Mouse (Mus musculus): ENCODE measurements around the gene Frmd4a.

The Frmd4a gene

GRCm38 (mm10) chr2:4017528-4018288 lies at the start of gene Frmd4a:
TSS of gene Frmd4a (plus strand) at chr2:4017717.
- no peak for DNase-seq

- no peak for DNase-seq
These were observed 28.6 kb upstream of the Frmd4a start for GRCm38 (mm10) chr2:3988876-3989275.

- no peak for DNase-seq
These were observed 27.1 kb upstream of the Frmd4a start for GRCm38 (mm10) chr2:3990431-3990830.

GRCm38 (mm10) chr2:4018431-4018876 lies 937 bp downstream of the Frmd4a start:
- peak; percentile 15 for DNase-seq

GRCm38 (mm10) chr2:4018909-4019308 lies 1.4 kb downstream of the Frmd4a start:
- DNase-seq: no peak

DNA sequence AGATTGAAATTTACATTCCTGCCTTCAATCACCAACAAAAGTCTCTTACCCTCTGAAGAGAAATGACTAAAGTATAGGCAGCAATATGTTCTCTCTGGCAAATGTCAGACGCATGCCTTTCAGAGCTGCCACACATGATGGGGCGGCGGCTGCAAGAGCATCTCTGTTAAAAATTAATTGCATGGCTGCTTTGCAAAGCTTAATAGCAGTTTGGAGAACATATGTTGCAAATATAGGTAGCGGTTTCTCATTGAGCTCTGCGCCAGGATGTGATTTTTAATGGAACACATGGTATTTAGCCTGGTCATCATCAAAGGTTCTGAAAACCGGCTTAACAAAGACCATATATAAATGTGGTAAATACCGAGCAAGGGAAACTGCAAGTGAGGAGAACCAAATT lies 7.4 kb downstream of the Frmd4a start:
- DNase-seq: no peak

DNA sequence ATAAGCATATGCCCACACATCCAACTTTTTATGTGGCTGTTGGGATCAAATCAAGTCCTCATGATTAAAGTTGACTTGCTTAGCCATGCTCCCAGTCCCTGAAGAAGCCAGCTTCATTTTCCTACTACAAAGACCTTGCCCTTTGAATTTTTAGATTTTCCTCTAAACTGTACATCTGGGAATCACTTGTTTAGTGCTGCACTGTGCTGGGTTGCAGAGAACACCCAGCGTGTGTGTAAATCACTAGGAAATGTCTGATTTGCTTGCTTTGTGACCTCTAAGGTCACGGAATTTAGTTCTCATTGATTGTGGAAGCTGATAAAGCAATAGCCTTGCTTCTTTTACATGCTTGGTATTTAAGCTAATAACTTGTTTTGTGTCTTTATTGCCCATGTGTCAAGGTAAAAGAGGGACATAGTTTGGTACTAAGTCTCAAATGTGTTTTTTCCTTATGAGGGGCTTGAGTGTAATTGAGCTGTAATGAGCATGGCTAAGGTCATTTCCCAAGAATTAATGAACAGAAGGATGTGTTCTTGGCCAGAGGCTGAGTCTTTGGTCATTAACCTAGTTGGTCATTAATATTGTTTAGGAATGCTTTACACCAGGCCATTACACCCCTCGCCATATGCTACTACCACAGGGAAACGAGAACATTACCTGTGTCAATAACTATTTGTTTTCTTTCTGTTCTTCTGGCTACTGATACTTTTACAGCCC lies 11.7 kb downstream of the Frmd4a start:
- no peak for DNase-seq

DNA sequence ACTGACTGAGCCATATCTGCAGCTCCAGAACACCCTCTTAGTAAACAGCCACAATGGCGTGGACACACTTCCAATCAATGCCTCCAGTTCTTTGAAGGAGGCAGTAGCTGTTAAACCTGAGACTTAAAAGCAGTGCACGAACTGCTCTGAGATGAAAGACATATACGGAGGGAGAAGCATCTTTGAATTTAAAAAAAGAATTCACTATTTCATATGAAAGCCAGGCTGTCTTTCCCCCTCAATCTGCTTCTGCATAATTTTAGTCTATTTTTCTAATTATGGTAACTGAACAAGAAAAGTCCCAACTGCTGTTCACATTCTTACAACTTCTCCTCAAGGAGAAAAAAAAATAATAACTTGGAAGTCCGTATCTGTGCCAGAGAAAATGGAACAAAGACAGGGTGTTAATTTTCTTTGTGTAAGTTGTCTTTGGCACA lies 18.7 kb downstream of the Frmd4a start:
- DNase-seq: no peak

GRCm38 (mm10) chr2:4036651-4037117 lies 19.2 kb downstream of the Frmd4a start:
- no peak for DNase-seq

GRCm38 (mm10) chr2:4042009-4042408 lies 24.5 kb downstream of the Frmd4a start:
- DNase-seq: no peak

DNA sequence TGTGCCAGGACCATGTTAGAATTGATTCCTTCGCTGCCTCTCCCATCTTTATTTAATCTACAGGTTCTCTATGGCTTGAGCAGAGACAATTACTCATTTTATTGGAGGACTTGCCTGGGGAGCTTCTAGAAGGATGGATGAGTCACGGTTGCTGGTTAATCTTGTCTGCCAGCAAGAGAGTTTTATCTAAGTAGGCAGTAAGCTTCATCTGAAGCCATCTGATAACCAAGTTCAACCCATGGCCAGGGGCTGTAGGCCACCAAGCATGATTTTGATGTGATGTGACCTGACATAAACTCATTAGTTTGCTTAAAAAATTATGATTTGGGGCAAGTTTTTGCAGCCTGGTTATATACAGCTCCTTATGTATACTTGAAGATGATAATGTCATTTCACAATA lies 38.0 kb downstream of the Frmd4a start:
- no peak for DNase-seq

DNA sequence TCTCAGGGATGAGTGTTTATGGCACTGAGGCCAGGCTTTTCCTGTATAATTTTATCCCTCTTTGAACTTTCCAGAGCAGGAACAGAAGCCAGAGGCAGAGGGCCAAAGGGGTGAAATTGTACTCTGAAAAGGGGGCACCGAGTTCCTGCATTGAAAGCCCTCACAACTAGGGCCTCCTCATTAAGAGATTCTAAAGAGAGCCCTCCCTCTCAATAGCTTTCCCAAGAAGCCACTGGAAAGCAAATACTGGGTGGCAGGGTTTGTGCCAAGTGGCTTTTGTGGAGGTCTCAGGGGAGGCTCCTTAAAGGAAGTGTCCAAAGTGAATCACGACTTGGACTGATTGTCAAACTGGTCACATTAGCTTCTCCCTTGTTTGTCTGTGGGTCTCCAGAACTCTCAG lies 43.2 kb downstream of the Frmd4a start:
- DNase-seq: peak; percentile 24

- no peak for DNase-seq
These were observed 54.3 kb downstream of the Frmd4a start for GRCm38 (mm10) chr2:4071831-4072230.

DNA sequence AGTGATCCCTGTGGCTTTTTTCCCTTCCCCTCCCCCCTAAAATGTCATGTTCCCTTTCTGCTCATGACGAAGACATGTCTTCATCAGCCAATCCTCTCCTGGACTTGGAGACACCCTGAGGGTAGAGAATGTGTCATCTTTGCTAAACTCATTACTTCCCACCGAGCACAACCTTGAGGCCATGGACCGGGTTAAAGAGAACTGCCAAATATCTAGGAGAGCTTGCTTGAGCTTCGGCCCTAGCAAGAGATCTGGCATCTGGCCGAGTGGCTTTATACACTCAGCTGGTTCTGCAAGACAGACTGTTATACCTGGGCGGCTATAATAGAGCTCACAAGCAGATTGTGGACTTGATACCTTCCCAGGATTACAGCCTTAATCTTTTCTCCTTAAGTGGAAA lies 66.4 kb downstream of the Frmd4a start:
- peak; percentile 32 for DNase-seq

DNA sequence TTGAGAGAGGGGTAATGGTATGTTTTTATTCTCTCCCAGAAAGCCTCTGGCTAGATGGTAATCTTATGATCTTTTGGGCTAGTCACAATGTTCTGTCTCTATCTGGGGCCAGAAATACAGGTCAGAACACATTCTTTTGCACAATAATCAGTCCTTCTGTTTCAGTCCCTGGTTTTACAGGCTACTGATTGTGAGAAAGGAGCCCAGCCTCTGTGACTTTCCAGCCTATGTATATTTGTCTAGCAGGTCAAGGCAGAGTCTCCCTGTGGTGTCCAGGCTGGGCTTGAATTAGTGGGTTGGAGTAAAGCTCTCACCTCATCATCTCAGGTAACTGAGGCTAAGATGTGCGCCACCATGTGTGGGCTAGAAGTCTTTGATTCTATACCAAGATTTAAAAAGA lies 80.1 kb downstream of the Frmd4a start:
- DNase-seq: no peak

- no peak for DNase-seq
These were observed 81.6 kb downstream of the Frmd4a start for GRCm38 (mm10) chr2:4098948-4099776.

- DNase-seq: no peak
These were observed 82.2 kb downstream of the Frmd4a start for GRCm38 (mm10) chr2:4099777-4100104.

GRCm38 (mm10) chr2:4101370-4101769 lies 83.9 kb downstream of the Frmd4a start:
- peak; percentile 10 for DNase-seq

- DNase-seq: no peak
These were observed 95.9 kb downstream of the Frmd4a start for GRCm38 (mm10) chr2:4113303-4113920.

GRCm38 (mm10) chr2:4119678-4120458 lies 102.4 kb downstream of the Frmd4a start:
- DNase-seq: no peak

DNA sequence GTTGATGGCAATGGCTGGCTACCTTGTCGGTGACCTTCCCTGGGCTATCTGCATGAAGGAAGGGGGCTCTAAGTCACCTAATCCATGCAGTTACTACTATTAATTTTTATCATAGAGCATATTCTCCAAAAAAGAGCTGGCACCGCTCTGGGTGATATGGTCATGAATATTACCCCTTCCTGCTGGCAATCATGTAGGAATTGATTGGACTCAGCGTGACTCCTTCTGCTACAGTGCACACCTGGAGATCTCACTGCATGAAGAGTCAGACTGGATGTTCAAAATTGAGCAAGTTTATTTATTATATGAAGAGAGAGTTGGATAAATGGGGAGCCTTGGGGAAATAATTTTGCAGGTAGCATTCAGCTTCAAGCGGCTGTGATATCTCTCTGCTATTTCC lies 113.7 kb downstream of the Frmd4a start:
- no peak for DNase-seq

- DNase-seq: no peak
These were observed 120.0 kb downstream of the Frmd4a start for GRCm38 (mm10) chr2:4137493-4137892.

All from cerebellum, adult 9-10 months (tissue).